Mouse (Mus musculus): ENCODE measurements around the gene Itih5. TPM values are rescaled to one million over a fixed set of nuclear protein-coding genes. Genes with fewer than 3 reads are reported as not detected.

The Itih5 gene
- polyA plus RNA-seq, 1 experiment from 2014 or later: 17.8 TPM

- 66% methylated on average over 3 of the region's 3 CpGs for WGBS
- Histone ChIP-seq H3K4me3 (no peak overlapping the region), H3K27me3 (no peaks in the 10 kb centered on the region), H3K27ac (no peak overlapping the region), H3K9me3 (no peaks in the 10 kb centered on the region), H3K4me2 (no peak overlapping the region), H3K36me3 (no peaks in the 10 kb centered on the region; the same call in 1 of the 2 replicates), H3K9ac (no peak overlapping the region), H3K4me1 (no peaks in the 10 kb centered on the region)
- no peak for ATAC-seq (ENCODE audit: insufficient number of reproducible peaks, low FRiP score, low TSS enrichment, low read depth)
These were observed 40.2 kb downstream of the Itih5 start for GRCm38 (mm10) chr2:10193553-10193952.

DNA sequence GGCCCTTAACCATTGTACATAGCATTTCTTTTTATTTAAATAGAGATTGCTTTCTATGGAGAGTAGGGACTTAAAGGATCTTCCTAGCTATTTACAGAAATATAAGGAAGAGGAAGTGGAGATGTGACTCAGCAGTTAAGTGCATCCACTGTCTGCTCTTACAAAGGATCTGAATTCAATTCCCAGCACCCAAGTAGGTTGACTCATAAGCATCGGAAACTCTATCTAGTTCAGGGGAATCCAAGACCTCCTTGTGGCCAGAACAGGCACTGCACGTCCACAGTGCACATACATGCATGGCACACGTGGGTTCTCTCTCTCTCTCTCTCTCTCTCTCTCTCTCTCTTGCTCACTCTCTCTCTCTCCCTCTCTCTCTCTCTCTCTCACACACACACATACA is 41.8 kb downstream of the Itih5 start:
- Histone ChIP-seq H3K9me3 (no peaks in the 10 kb centered on the region), H3K4me2 (no peak overlapping the region), H3K27me3 (no peaks in the 10 kb centered on the region), H3K36me3 (no peaks in the 10 kb centered on the region), H3K4me1 (no peaks in the 10 kb centered on the region), H3K9ac (no peak overlapping the region), H3K4me3 (no peak overlapping the region), H3K27ac (no peak overlapping the region)
- WGBS: 71% methylated on average over 3 of the region's 3 CpGs
- no peak for ATAC-seq (ENCODE audit: insufficient number of reproducible peaks, low FRiP score, low TSS enrichment, low read depth)

DNA sequence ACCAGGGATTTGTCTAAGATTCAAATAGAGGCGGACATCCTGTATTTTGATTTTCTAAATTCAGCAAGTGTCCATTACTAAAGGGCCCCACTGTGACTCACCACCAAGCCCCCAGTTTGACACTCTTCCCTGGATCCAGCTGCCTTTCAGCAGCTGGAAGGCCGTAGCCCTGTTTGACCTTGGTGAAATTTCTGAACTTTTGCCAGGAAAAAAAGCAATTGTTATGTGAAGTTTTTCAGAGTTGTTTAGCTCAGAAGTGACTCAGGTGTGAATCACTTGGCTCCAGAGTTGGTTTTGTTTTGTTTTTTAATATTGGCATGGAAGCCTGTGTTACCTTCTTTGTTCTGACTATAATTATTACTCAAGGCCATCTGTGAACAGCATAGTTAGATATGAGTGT is 46.0 kb downstream of the Itih5 start:
- no peaks in the 10 kb centered on the region for H3K36me3 ChIP-seq
- ATAC-seq (ENCODE audit: insufficient number of reproducible peaks, low FRiP score, low TSS enrichment, low read depth): no peak
- H3K27ac ChIP-seq: no peak overlapping the region
- H3K4me3 ChIP-seq: no peak overlapping the region
- 76% methylated on average over 2 of the region's 2 CpGs for WGBS
- H3K9me3 ChIP-seq: no peaks in the 10 kb centered on the region
- H3K27me3 ChIP-seq: no peaks in the 10 kb centered on the region
- H3K9ac ChIP-seq: no peak overlapping the region
- H3K4me1 ChIP-seq: no peaks in the 10 kb centered on the region
- no peak overlapping the region for H3K4me2 ChIP-seq

GRCm38 (mm10) chr2:10200736-10201285 is 47.4 kb downstream of the Itih5 start:
- WGBS: 51% methylated on average over 3 of the region's 3 CpGs
- no peaks in the 10 kb centered on the region for H3K4me1 ChIP-seq
- no peaks in the 10 kb centered on the region for H3K36me3 ChIP-seq
- no peak overlapping the region for H3K4me3 ChIP-seq
- no peaks in the 10 kb centered on the region for H3K27me3 ChIP-seq
- H3K27ac ChIP-seq: no peak overlapping the region
- H3K9ac ChIP-seq: no peak overlapping the region
- no peak overlapping the region for H3K4me2 ChIP-seq
- no peak for ATAC-seq (ENCODE audit: insufficient number of reproducible peaks, low FRiP score, low TSS enrichment, low read depth)
- H3K9me3 ChIP-seq: no peaks in the 10 kb centered on the region

GRCm38 (mm10) chr2:10204301-10204700 is 50.9 kb downstream of the Itih5 start:
- no peak overlapping the region for H3K4me2 ChIP-seq
- H3K27ac ChIP-seq: no peak overlapping the region
- H3K4me3 ChIP-seq: no peak overlapping the region
- no peaks in the 10 kb centered on the region for H3K36me3 ChIP-seq
- no peaks in the 10 kb centered on the region for H3K27me3 ChIP-seq
- 61% methylated on average over 3 of the region's 3 CpGs for WGBS
- no peak for ATAC-seq (ENCODE audit: insufficient number of reproducible peaks, low FRiP score, low TSS enrichment, low read depth)
- no peaks in the 10 kb centered on the region for H3K9me3 ChIP-seq
- no peaks in the 10 kb centered on the region for H3K4me1 ChIP-seq
- H3K9ac ChIP-seq: no peak overlapping the region

- Histone ChIP-seq H3K4me3 (no peak overlapping the region), H3K9me3 (no peaks in the 10 kb centered on the region), H3K27me3 (no peaks in the 10 kb centered on the region), H3K27ac (no peak overlapping the region), H3K9ac (no peak overlapping the region), H3K36me3 (no peaks in the 10 kb centered on the region), H3K4me1 (no peaks in the 10 kb centered on the region), H3K4me2 (no peak overlapping the region)
- ATAC-seq (ENCODE audit: insufficient number of reproducible peaks, low FRiP score, low TSS enrichment, low read depth): no peak
- 75% methylated on average over 12 of the region's 12 CpGs for WGBS
These were observed 60.1 kb downstream of the Itih5 start for GRCm38 (mm10) chr2:10213468-10213867.

DNA sequence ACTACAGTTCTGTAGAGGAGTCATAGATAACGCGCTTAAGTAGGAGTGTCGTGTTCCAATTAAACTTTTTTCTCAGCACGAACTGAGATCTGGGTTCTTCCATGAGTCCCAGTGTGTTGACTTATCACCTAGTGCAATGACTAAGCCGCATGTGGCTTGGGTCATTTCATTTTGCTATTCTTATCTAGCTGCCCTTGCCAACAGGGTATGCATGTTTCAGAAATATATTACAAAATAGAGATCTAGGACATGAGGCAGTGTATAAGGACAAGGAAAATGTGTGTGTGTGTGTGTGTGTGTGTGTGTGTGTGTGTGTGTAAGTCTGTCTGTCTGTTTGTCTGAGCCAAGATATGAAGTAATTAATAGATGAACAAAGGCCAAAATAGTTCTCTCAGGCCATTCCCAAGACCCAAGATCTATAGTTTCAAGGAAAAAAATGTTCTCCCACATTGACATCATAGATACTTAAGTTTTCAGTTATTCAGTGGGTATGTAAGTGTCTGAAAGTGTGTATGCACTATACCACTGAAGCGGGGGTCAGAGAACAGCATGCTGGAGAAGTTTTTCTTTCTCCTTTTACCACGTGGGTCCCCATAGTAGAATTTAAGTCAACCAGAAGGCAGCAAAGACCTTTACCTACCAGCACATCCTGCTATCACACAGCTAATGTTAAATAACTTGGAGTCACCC is 62.6 kb downstream of the Itih5 start:
- no peak overlapping the region for H3K27ac ChIP-seq
- no peak for ATAC-seq (ENCODE audit: insufficient number of reproducible peaks, low FRiP score, low TSS enrichment, low read depth)
- H3K4me2 ChIP-seq: no peak overlapping the region

DNA sequence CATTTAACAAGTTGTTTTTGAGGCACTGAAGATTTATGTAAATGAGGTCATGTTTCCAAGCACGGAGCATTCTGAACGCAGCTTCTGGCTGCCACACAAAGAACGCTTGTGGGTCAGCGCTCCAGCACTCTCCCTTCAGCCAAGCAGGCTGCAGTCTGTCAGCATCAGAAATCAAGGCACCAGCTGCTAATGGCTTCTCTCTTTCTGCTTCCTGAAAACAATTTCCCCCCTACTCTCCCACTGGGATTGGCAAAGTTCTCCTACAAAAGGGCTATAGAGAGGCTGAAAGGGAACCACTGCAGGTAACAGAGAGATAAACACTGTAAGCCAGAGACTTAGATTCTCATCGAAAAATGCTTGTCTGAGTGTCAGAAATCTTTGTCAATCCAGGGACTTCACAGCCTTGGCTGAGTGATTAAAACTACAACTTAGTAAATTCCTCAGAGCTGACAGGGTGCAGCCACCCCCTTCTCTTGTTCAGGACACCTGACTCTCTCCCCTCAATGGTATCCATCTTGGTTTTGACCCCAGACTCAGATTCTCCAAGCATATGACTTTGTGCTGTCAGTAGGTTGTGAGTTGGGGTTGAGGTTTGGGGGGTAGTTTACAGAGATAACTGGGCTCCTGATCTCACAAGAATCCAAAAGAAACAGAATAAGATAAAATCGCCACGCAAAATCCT is 63.3 kb downstream of the Itih5 start:
- no peak for ATAC-seq (ENCODE audit: insufficient number of reproducible peaks, low FRiP score, low TSS enrichment, low read depth)

More for the DNA sequence above, 62.6 kb downstream of the Itih5 start:
- no peaks in the 10 kb centered on the region for H3K36me3 ChIP-seq
- H3K4me1 ChIP-seq: no peaks in the 10 kb centered on the region
- H3K4me3 ChIP-seq: no peak overlapping the region
- 81% methylated on average over 7 of the region's 7 CpGs for WGBS
- no peak overlapping the region for H3K9ac ChIP-seq
- H3K27me3 ChIP-seq: no peaks in the 10 kb centered on the region
- H3K9me3 ChIP-seq: no peaks in the 10 kb centered on the region

GRCm38 (mm10) chr2:10221862-10222261 is 68.5 kb downstream of the Itih5 start:
- no peaks in the 10 kb centered on the region for H3K27me3 ChIP-seq
- H3K4me1 ChIP-seq: no peaks in the 10 kb centered on the region
- no peak overlapping the region for H3K27ac ChIP-seq
- no peak overlapping the region for H3K4me3 ChIP-seq
- no peaks in the 10 kb centered on the region for H3K9me3 ChIP-seq
- H3K9ac ChIP-seq: no peak overlapping the region
- ATAC-seq (ENCODE audit: insufficient number of reproducible peaks, low FRiP score, low TSS enrichment, low read depth): no peak
- H3K36me3 ChIP-seq: no peaks in the 10 kb centered on the region
- H3K4me2 ChIP-seq: no peak overlapping the region
- WGBS: 83% methylated on average over 4 of the region's 4 CpGs

More for the DNA sequence above, 63.3 kb downstream of the Itih5 start:
- Histone ChIP-seq H3K4me1 (no peaks in the 10 kb centered on the region), H3K9ac (no peak overlapping the region), H3K4me3 (no peak overlapping the region), H3K36me3 (no peaks in the 10 kb centered on the region), H3K27me3 (no peaks in the 10 kb centered on the region), H3K27ac (no peak overlapping the region), H3K9me3 (no peaks in the 10 kb centered on the region), H3K4me2 (no peak overlapping the region)
- WGBS: 42% methylated on average over 7 of the region's 7 CpGs

- H3K9ac ChIP-seq: no peak overlapping the region
- WGBS: 92% methylated on average over 1 of the region's 1 CpGs
- H3K4me3 ChIP-seq: no peak overlapping the region
- H3K36me3 ChIP-seq: no peaks in the 10 kb centered on the region
- H3K27ac ChIP-seq: no peak overlapping the region
- H3K27me3 ChIP-seq: no peaks in the 10 kb centered on the region
- no peak for ATAC-seq (ENCODE audit: insufficient number of reproducible peaks, low FRiP score, low TSS enrichment, low read depth)
- no peaks in the 10 kb centered on the region for H3K4me1 ChIP-seq
- H3K4me2 ChIP-seq: no peak overlapping the region
- H3K9me3 ChIP-seq: no peaks in the 10 kb centered on the region
These were observed 73.5 kb downstream of the Itih5 start for GRCm38 (mm10) chr2:10226907-10227306.

DNA sequence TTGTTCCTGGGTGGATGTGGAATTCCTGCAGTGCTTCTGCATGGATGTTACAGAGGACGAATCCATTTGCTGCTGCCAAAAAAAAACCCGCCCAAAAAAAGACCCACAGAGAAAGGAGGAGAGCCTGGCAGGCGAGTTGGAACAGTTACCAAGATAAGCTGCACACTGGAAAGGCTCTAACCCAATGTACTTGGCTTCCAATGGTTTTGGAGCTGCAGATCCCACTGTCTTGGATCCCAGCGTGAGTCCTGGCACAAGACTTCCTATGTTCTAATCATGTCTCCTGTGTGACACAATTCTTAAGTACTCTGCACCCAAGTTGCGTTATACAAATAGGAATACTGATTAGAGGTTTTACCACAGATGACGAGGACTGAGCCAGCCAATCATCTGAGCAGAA is 78.6 kb downstream of the Itih5 start:
- whole genome bisulfite sequencing: 68% methylated on average over 6 of the region's 6 CpGs
- Histone ChIP-seq H3K9me3 (no peaks in the 10 kb centered on the region), H3K4me2 (no peak overlapping the region), H3K4me1 (no peaks in the 10 kb centered on the region), H3K36me3 (no peaks in the 10 kb centered on the region), H3K9ac (no peak overlapping the region), H3K4me3 (no peak overlapping the region), H3K27ac (no peak overlapping the region), H3K27me3 (no peaks in the 10 kb centered on the region)
- no peak for ATAC-seq (ENCODE audit: insufficient number of reproducible peaks, low FRiP score, low TSS enrichment, low read depth)

- Histone ChIP-seq H3K27me3 (no peaks in the 10 kb centered on the region), H3K27ac (no peak overlapping the region), H3K9ac (no peak overlapping the region), H3K9me3 (no peaks in the 10 kb centered on the region), H3K4me1 (no peaks in the 10 kb centered on the region), H3K4me3 (no peak overlapping the region), H3K4me2 (no peak overlapping the region), H3K36me3 (no peaks in the 10 kb centered on the region)
- 90% methylated on average over 2 of the region's 2 CpGs for WGBS
- no peak for ATAC-seq (ENCODE audit: insufficient number of reproducible peaks, low FRiP score, low TSS enrichment, low read depth)
These were observed 83.2 kb downstream of the Itih5 start for GRCm38 (mm10) chr2:10236554-10236953.
